Mouse (Mus musculus) thymus, adult 2 months (tissue): ENCODE measurements around the gene Chdh.

Source experiments
- CTCF ChIP-seq: fragments of 200-500 bp; IDR thresholded peaks from 2 replicates; pipeline ENCODE4 v1.5.1; 2012; ENCODE audit warnings: mild to moderate bottlenecking, control low read depth, low read length, moderate library complexity, borderline replicate concordance; ENCODE audit not compliant: control insufficient read depth, poor library complexity, insufficient read depth; ENCODE audit errors: extremely low read depth
- POLR2A ChIP-seq: fragments of 200-500 bp; IDR thresholded peaks from 2 replicates; pipeline ENCODE4 v1.6.1; 2012; ENCODE audit warnings: mild to moderate bottlenecking, low read length, control low read depth, moderate library complexity; ENCODE audit not compliant: control insufficient read depth, poor library complexity, insufficient read depth; ENCODE audit errors: extremely low read depth

GRCm38 (mm10) chr14:30045239-30045638 is 36.4 kb downstream of the Chdh start:
- TF ChIP-seq CTCF = no peak
- TF ChIP-seq POLR2A = no peak
